Mouse (Mus musculus) brown adipose tissue, adult 24 weeks (tissue): ENCODE measurements around the gene Mapk11. TPM values are rescaled to one million over a fixed set of nuclear protein-coding genes. Genes with fewer than 3 reads are reported as not detected.
A peak's percentile ranks its signal among the peaks of the same experiment; 100 is the strongest.

ENCODE experiments used
- H3K27ac ChIP-seq: fragments of 200-500 bp; replicated peaks from 2 replicates; pipeline ENCODE4 v1.5.1; 2012; ENCODE audit warnings: low read depth, mild to moderate bottlenecking, low read length
- H3K4me1 ChIP-seq: fragments of 200-500 bp; 2 replicates; pipeline ENCODE4 v1.6.1; 2012; ENCODE audit warnings: low read length, mixed read lengths; ENCODE audit not compliant: control insufficient read depth, insufficient read depth, insufficient read length
- H3K4me3 ChIP-seq: fragments of 200-500 bp; 2 replicates; pipeline ENCODE4 v1.5.1; 2012; ENCODE audit warnings: low read depth, mild to moderate bottlenecking, low read length, moderate library complexity; ENCODE audit not compliant: insufficient read depth
- polyA plus RNA-seq: library from polyadenylated mRNA; stranded (reverse); fragments of >200 nt; gene quantifications from 2 replicates; pipeline ENCODE4 v1.2.4, GENCODE M21; 2012; ENCODE audit not compliant: missing spikeins, insufficient read depth, insufficient read length

The Mapk11 gene
- polyA plus RNA-seq, result 1.1 and 2.5 TPM in 2 replicates

GRCm38 (mm10) chr15:89149271-89150040 lies at the start of gene Mapk11:
Mapk11 (minus strand) TSS chr15:89149628.
- Histone ChIP-seq H3K4me1 (peaks cover 14% of the 10 kb centered on the region; the same call in 1 of the 2 replicates), H3K27ac (peak within 1 kb of the TSS; percentile 40), H3K4me3 (peak within 1 kb of the TSS; percentile 79)

- Histone ChIP-seq H3K4me3 (peak overlapping the region; percentile 92), H3K27ac (peak overlapping the region; percentile 60), H3K4me1 (peaks cover 4% of the 10 kb centered on the region; the same call in 1 of the 2 replicates)
These were observed 47.6 kb upstream of the Mapk11 start for GRCm38 (mm10) chr15:89197056-89197455.

- Histone ChIP-seq H3K27ac (peak within 1 kb of the TSS; percentile 92), H3K4me3 (peak within 1 kb of the TSS; percentile 92), H3K4me1 (peaks cover 4% of the 10 kb centered on the region; the same call in 1 of the 2 replicates)
These were observed 46.9 kb upstream of the Mapk11 start, which contains the start of gene Dennd6b for GRCm38 (mm10) chr15:89196313-89196706. Dennd6b (minus strand) TSS chr15:89196496.

- Histone ChIP-seq H3K4me3 (peak overlapping the region; percentile 92), H3K4me1 (peaks cover 4% of the 10 kb centered on the region; the same call in 1 of the 2 replicates), H3K27ac (peak overlapping the region; percentile 92)
These were observed 46.4 kb upstream of the Mapk11 start for GRCm38 (mm10) chr15:89195690-89196312.

GRCm38 (mm10) chr15:89195261-89195681 lies 45.8 kb upstream of the Mapk11 start:
- Histone ChIP-seq H3K4me1 (peaks cover 4% of the 10 kb centered on the region; the same call in 1 of the 2 replicates), H3K4me3 (peak overlapping the region; percentile 92), H3K27ac (no peak overlapping the region)

- Histone ChIP-seq H3K4me1 (0 out of 2 replicates have a peak, but pooled peaks cover 4% of the 10 kb centered on the region), H3K27ac (no peak overlapping the region)
These were observed 35.5 kb upstream of the Mapk11 start for GRCm38 (mm10) chr15:89184937-89185227.

GRCm38 (mm10) chr15:89184141-89184936 lies 34.9 kb upstream of the Mapk11 start:
- H3K27ac ChIP-seq, result no peak overlapping the region
- no peak overlapping the region for H3K4me3 ChIP-seq
- 0 out of 2 replicates have a peak, but pooled peaks cover 4% of the 10 kb centered on the region for H3K4me1 ChIP-seq

More at GRCm38 (mm10) chr15:89184937-89185227, 35.5 kb upstream of the Mapk11 start:
- H3K4me3 ChIP-seq, result no peak overlapping the region

- Histone ChIP-seq H3K27ac (no peak overlapping the region), H3K4me3 (no peak overlapping the region), H3K4me1 (peaks cover 8% of the 10 kb centered on the region; the same call in 1 of the 2 replicates)
These were observed 33.4 kb upstream of the Mapk11 start for GRCm38 (mm10) chr15:89182842-89183241.

GRCm38 (mm10) chr15:89182328-89182741 lies 32.9 kb upstream of the Mapk11 start:
- Histone ChIP-seq H3K4me3 (no peak overlapping the region), H3K27ac (0 out of 2 replicates have a peak overlapping the region, but pooled peaks have one; percentile 11), H3K4me1 (peaks cover 9% of the 10 kb centered on the region)

- peaks cover 15% of the 10 kb centered on the region for H3K4me1 ChIP-seq
- no peak overlapping the region for H3K4me3 ChIP-seq
- no peak overlapping the region for H3K27ac ChIP-seq
These were observed 32.3 kb upstream of the Mapk11 start for GRCm38 (mm10) chr15:89181561-89182270.

GRCm38 (mm10) chr15:89180571-89181229 lies 31.3 kb upstream of the Mapk11 start, which contains the start of gene Plxnb2:
Plxnb2 (minus strand) TSS chr15:89180788.
- Histone ChIP-seq H3K27ac (peak within 1 kb of the TSS; percentile 53), H3K4me3 (peak within 1 kb of the TSS; percentile 61), H3K4me1 (peaks cover 17% of the 10 kb centered on the region)

- H3K4me1 ChIP-seq, result peaks cover 17% of the 10 kb centered on the region
- H3K27ac ChIP-seq, result peak overlapping the region; percentile 53
- peak overlapping the region; percentile 61 for H3K4me3 ChIP-seq
These were observed 30.7 kb upstream of the Mapk11 start for GRCm38 (mm10) chr15:89180081-89180541.

- Histone ChIP-seq H3K4me1 (peaks cover 17% of the 10 kb centered on the region), H3K27ac (peak overlapping the region; percentile 53), H3K4me3 (peak overlapping the region; percentile 61)
These were observed 30.2 kb upstream of the Mapk11 start for GRCm38 (mm10) chr15:89179630-89179964.
